Mouse (Mus musculus): ENCODE data around the gene Krtap2-4.

Gene Krtap2-4

GRCm38 (mm10) chr11:99583245-99583704, 31.4 kb downstream of the Krtap2-4 start, which contains the start of gene Krtap1-4:
TSS of gene Krtap1-4 (minus strand) at chr11:99583654.
- DNase-seq (ENCODE audit: low read depth, low spot score) = no peak

- DNase-seq (ENCODE audit: low read depth, low spot score) = no peak
Observed at GRCm38 (mm10) chr11:99581564-99581963, 33.1 kb downstream of the Krtap2-4 start.

DNA sequence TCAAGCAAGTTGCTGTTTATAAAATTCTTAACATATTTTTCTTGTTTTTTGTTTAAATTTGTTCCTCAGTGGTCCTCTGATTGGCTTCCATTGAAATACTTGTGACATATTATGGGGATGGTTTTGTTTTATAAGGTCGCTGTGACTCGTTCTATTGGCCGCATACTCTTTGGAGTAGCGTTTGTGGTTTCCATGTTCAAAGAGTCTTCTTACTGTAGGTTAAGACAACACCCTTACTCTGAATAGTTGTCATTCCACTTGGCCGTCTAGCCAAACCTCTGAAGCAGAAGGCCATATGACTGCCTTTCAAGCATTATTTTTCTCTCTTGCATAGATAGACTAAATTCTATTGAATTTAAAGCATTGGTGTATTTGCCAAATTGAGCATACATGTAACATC, 33.6 kb downstream of the Krtap2-4 start:
- DNase-seq (ENCODE audit: low read depth, low spot score) = no peak

DNA sequence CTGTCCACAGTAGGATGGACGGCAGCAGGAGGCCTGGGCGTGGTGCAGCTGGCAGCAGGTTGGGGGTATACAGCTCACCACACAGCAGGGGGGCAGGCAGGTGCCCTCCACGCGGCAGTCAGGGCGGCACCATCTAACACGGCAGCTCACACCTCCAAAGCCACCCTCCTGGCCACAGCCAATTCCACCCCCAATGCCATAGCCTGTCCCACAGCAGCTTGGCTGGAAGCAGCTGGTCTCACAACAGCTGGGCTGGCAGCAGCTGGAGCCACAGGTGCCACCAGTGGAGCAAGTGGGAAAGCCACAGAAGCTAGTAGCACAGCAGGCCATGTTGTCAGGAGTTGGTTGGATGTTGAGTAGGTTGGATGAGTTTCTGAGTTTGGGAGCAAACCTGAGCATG, 34.0 kb downstream of the Krtap2-4 start, which contains the start of gene Krtap1-5:
Gene Krtap1-5, minus strand, starts transcription at position 381 of the 400 bp plus-strand sequence.
- DNase-seq (ENCODE audit: low read depth, low spot score) = no peak

- peak; percentile 73 for DNase-seq (ENCODE audit: low read depth, low spot score)
Observed at GRCm38 (mm10) chr11:99574106-99574505, 40.5 kb downstream of the Krtap2-4 start.

GRCm38 (mm10) chr11:99573164-99573563, 41.5 kb downstream of the Krtap2-4 start:
- no peak for DNase-seq (ENCODE audit: low read depth, low spot score)

DNA sequence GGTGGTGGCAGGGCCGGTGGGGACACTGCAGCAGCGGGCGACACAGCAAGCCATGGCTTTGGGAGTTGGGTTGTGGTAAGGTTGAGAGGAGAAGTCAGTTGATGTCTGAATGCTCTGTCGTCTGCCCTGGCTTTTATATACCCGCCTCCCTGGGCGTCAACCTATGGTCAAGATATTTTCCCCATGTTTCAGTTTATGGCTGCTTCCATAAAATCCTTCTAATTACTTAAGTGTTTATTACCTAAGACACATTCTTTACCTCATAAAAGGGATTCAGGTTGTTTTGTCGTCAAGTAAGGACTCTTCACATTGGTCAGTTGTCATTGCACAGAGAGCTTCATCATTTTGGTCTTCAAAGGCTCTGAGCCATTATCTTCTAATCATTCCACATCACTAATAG, 48.1 kb downstream of the Krtap2-4 start, which contains the start of gene Krtap3-1:
Gene Krtap3-1, minus strand, starts transcription at position 101 of the 400 bp plus-strand sequence.
- no peak for DNase-seq (ENCODE audit: low read depth, low spot score)

Measured in A20 (cell line).